Mouse (Mus musculus): Measurements from ENCODE around the gene Kcnma1. TPM values are rescaled to one million over a fixed set of nuclear protein-coding genes. Genes with fewer than 3 reads are reported as not detected.

Kcnma1 gene
- polyA plus RNA-seq, 1 experiment from 2014 or later = 0.19 TPM

DNA sequence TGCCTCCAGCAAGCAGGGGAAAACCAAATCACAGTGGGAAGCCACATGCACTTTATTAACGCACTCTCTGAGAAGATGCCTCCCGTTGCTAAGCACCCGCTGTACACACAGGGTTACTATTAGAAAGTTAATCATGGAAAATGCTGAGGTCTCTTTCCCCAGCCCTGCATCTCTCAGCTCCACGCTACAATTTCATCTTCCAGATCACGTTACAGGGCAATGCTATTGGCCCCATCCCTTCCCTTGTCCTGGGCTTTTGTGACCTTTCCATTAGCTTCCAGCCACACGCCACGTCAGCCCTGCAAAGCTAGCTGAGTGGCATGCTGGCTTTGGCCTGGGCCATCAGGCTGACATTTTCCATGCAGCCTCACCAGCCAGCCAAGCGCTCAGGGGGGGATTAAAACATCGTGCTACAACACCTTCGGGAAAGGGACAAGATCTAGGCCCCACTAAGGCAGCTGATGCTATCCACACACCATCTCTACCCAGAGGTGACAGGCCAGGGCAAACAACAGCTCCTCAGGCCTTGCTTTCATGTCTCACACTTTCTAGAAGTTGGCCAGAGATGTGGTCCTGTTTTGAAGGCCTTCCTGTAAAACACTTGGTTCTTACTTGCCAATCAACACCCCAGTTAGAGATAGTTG is 111.5 kb downstream of the Kcnma1 start:
- H3K27ac ChIP-seq (replicated peaks) = no peak overlapping the region
- 34% methylated on average over 10 of the region's 10 CpGs for WGBS

DNA sequence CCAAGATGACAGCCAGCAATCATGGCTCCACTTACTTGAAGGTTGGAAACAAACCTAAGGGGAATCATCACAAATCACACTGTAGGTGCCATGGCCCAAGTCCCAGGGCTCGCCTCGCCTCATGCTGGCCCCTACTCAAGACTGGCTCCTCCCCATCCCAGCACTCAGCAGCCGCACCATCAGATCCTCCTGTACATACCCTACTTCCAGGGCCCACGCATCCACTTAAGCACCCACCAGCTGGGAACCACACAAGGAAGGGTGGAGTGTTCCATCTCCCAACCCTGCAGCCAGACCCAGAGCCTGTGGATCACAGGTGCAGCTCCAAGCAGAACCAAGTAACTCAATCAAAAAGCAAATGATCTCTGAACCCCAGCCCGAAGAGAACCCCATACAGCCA is 114.8 kb downstream of the Kcnma1 start:
- WGBS = 72% methylated on average over 5 of the region's 5 CpGs
- no peaks in the 10 kb centered on the region for H3K9me3 ChIP-seq
- H3K27ac ChIP-seq (replicated peaks) = no peak overlapping the region
- H3K27me3 ChIP-seq (replicated peaks) = peaks cover 12% of the 10 kb centered on the region
- H3K4me1 ChIP-seq = peaks cover 11% of the 10 kb centered on the region
- H3K4me2 ChIP-seq = no peak overlapping the region
- no peak for ATAC-seq (ENCODE audit: extremely low read depth, insufficient number of reproducible peaks, low FRiP score, low TSS enrichment)
- no peaks in the 10 kb centered on the region for H3K36me3 ChIP-seq
- no peak overlapping the region for H3K4me3 ChIP-seq
- no peak overlapping the region for H3K9ac ChIP-seq

More for the DNA sequence above, 111.5 kb downstream of the Kcnma1 start:
- Histone ChIP-seq H3K4me1 (peaks cover 11% of the 10 kb centered on the region), H3K36me3 (no peaks in the 10 kb centered on the region), H3K9me3 (no peaks in the 10 kb centered on the region), H3K4me3 (no peak overlapping the region), H3K4me2 (no peak overlapping the region), H3K27me3 (replicated peaks) (peaks cover 12% of the 10 kb centered on the region), H3K9ac (no peak overlapping the region)
- ATAC-seq (ENCODE audit: extremely low read depth, insufficient number of reproducible peaks, low FRiP score, low TSS enrichment) = no peak

DNA sequence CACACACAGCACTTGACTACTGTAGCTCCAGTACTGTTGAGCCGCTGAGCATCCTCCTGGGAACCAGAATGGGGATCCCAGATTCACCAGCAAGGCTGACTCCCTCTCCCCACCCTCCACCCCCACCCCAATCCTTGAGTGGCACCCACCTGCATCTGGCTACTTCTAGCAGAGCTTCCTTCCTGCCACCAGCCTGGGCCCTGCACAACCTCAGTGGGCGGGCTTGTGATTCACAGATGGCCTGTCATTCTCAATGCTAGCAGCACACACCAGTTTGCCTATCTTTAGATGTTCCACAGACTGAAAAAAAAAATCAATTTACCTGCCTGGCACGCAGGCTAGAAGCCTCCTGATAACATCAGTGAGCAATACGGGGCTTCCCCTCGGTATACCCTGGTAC is 116.5 kb downstream of the Kcnma1 start:
- WGBS = 66% methylated on average over 5 of the region's 5 CpGs
- peaks cover 12% of the 10 kb centered on the region for H3K27me3 ChIP-seq (replicated peaks)
- H3K4me2 ChIP-seq = no peak overlapping the region
- no peak overlapping the region for H3K27ac ChIP-seq (replicated peaks)
- no peaks in the 10 kb centered on the region for H3K36me3 ChIP-seq
- H3K9ac ChIP-seq = no peak overlapping the region
- ATAC-seq (ENCODE audit: extremely low read depth, insufficient number of reproducible peaks, low FRiP score, low TSS enrichment) = no peak
- no peak overlapping the region for H3K4me3 ChIP-seq
- H3K4me1 ChIP-seq = peaks cover 6% of the 10 kb centered on the region
- H3K9me3 ChIP-seq = no peaks in the 10 kb centered on the region

DNA sequence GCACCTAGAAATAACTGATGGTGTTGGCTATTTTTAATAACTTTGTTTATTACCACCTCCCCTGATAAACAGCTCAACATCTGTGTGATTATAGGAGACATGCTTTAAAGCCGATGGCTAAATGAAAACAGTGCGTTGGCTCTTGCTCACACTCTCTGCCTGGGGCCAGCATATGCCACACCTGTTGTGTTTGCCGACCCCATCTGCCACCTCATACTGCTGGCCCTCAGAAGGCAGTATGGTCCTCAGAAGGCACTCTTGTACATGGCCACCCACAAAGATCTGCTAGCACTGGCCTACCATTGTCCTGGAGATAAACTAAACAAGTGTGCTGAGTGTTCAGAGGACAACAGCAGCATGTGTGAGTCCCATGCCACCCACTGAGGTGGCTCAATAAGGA is 118.3 kb downstream of the Kcnma1 start:
- WGBS = 72% methylated on average over 3 of the region's 3 CpGs
- no peak overlapping the region for H3K4me2 ChIP-seq
- H3K4me1 ChIP-seq = no peaks in the 10 kb centered on the region
- no peak overlapping the region for H3K9ac ChIP-seq
- no peak overlapping the region for H3K27ac ChIP-seq (replicated peaks)
- H3K36me3 ChIP-seq = no peaks in the 10 kb centered on the region
- H3K9me3 ChIP-seq = no peaks in the 10 kb centered on the region
- no peak overlapping the region for H3K4me3 ChIP-seq
- no peak for ATAC-seq (ENCODE audit: extremely low read depth, insufficient number of reproducible peaks, low FRiP score, low TSS enrichment)
- peaks cover 12% of the 10 kb centered on the region for H3K27me3 ChIP-seq (replicated peaks)

DNA sequence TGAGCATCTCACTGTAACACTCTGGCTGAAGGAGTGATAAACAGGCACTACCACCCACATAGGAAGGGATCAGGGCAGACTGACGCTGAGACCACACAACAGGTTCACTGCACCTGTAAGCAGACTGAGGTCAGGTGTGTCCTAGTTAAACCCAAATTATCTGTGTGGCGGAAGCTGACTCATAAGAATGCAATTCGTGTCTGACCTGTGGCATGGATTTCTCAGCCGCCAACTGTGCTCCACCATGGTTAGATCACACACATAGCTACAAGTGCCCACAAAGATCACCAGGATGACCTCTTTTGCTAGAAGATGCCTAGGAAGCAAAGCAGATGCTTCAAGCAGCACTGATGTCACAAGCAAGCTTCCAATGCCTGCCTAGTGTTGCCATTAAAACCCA is 128.2 kb downstream of the Kcnma1 start:
- Histone ChIP-seq H3K4me1 (peaks cover 17% of the 10 kb centered on the region; the same call in 1 of the 2 replicates), H3K27ac (replicated peaks) (no peak overlapping the region), H3K4me2 (no peak overlapping the region), H3K36me3 (no peaks in the 10 kb centered on the region), H3K27me3 (replicated peaks) (peaks cover 3% of the 10 kb centered on the region; the same call in 1 of the 2 replicates), H3K4me3 (no peak overlapping the region), H3K9me3 (no peaks in the 10 kb centered on the region), H3K9ac (no peak overlapping the region)
- WGBS = 49% methylated on average over 4 of the region's 4 CpGs
- ATAC-seq (ENCODE audit: extremely low read depth, insufficient number of reproducible peaks, low FRiP score, low TSS enrichment) = no peak

DNA sequence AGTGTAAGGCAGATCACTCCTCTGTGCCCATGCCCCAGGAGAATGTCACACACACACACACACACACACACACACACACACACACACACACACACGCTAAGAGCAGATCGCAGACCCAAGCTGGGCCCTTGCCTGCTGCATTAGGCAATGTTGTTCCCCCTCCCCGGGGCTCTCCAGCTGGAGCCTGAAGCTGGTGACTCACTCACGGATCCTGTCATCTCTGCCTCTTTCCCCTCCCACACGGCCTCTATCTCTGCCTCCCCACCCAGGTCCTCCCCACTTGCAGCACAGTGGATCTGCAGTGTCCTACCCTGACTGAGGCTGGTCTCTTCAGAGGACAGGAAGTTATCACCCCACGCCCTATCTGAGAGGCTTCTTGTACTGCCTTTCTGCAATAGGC is 128.8 kb downstream of the Kcnma1 start:
- WGBS = 19% methylated on average over 6 of the region's 6 CpGs
- no peak overlapping the region for H3K4me3 ChIP-seq
- peaks cover 3% of the 10 kb centered on the region; the same call in 1 of the 2 replicates for H3K27me3 ChIP-seq (replicated peaks)
- H3K36me3 ChIP-seq = no peaks in the 10 kb centered on the region
- ATAC-seq (ENCODE audit: extremely low read depth, insufficient number of reproducible peaks, low FRiP score, low TSS enrichment) = no peak; the same call in 1 of the 2 replicates
- no peak overlapping the region for H3K9ac ChIP-seq
- H3K9me3 ChIP-seq = no peaks in the 10 kb centered on the region
- no peak overlapping the region for H3K4me2 ChIP-seq
- H3K27ac ChIP-seq (replicated peaks) = no peak overlapping the region
- peaks cover 15% of the 10 kb centered on the region; the same call in 1 of the 2 replicates for H3K4me1 ChIP-seq

DNA sequence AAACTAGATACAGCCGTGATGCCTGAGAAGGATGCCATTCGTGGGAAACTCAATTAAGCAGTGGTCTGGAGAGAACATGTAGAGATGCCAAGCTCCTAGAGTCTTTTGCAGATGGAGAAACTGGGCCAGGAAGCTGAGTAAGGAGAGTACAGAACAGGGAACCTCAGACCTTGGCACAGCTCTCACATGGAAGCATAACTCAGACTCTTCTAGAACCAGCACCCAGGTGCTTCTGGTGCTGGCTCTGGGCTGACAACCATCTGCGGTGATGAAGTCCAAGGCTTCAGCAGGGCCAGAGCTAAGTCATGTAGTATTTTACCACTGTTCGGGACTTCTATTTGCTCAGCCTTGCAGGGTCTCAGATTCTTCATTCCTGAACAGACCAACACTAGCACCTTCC is 129.2 kb downstream of the Kcnma1 start:
- Histone ChIP-seq H3K9ac (no peak overlapping the region), H3K27me3 (replicated peaks) (peaks cover 4% of the 10 kb centered on the region; the same call in 1 of the 2 replicates), H3K9me3 (no peaks in the 10 kb centered on the region), H3K36me3 (no peaks in the 10 kb centered on the region), H3K4me1 (peaks cover 15% of the 10 kb centered on the region; the same call in 1 of the 2 replicates), H3K4me2 (no peak overlapping the region), H3K4me3 (no peak overlapping the region), H3K27ac (replicated peaks) (no peak overlapping the region)
- no peak for ATAC-seq (ENCODE audit: extremely low read depth, insufficient number of reproducible peaks, low FRiP score, low TSS enrichment)
- 74% methylated on average over 4 of the region's 4 CpGs for WGBS

DNA sequence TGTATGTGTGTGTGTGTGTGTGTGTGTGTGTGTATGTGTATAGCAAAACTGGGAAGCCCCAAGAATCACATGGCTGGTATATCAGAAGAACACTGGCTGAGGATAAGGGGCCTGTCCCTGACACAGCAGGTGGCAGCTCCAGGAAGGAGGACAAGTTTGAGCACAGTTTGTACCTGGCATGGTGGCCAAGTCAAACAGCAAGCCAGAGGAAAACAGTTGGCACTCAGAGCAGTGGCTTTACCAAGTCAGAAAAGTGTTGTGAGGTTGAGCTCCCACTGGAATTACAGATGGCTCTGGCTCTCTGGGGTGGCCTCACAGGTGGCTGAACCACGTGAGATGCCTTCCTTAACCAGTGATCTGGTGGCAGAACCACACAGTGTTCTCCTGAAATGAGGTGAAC is 132.3 kb downstream of the Kcnma1 start:
- Histone ChIP-seq H3K4me1 (peaks cover 24% of the 10 kb centered on the region), H3K27me3 (replicated peaks) (peaks cover 5% of the 10 kb centered on the region; the same call in 1 of the 2 replicates), H3K9ac (no peak overlapping the region), H3K36me3 (no peaks in the 10 kb centered on the region), H3K4me3 (no peak overlapping the region), H3K9me3 (no peaks in the 10 kb centered on the region), H3K4me2 (no peak overlapping the region), H3K27ac (replicated peaks) (no peak overlapping the region)
- 64% methylated on average over 1 of the region's 1 CpGs for WGBS
- no peak for ATAC-seq (ENCODE audit: extremely low read depth, insufficient number of reproducible peaks, low FRiP score, low TSS enrichment)

DNA sequence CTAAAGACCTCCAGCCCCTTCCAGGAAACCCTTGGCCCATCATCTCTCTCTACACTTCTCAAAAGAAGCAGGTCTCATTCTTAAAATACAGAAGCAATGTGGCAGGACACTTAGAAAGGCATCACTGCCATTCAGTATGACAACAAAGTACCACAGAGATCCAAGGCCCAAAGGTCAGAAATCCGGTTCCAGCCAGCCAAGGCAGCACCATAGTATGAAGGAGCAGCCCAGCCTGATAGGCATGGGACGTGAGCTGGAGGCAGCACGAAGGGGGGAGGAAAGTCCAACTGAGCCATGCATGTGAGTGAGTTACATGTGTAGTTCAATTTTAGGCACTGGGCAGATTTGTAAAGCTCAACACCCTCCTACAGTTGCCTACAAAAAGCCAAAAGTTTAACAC is 135.0 kb downstream of the Kcnma1 start:
- Histone ChIP-seq H3K36me3 (no peaks in the 10 kb centered on the region), H3K27ac (replicated peaks) (no peak overlapping the region), H3K27me3 (replicated peaks) (0 out of 2 replicates have a peak, but pooled peaks cover 3% of the 10 kb centered on the region), H3K9me3 (no peaks in the 10 kb centered on the region), H3K4me3 (no peak overlapping the region), H3K9ac (no peak overlapping the region), H3K4me2 (no peak overlapping the region), H3K4me1 (peaks cover 19% of the 10 kb centered on the region)
- no peak for ATAC-seq (ENCODE audit: extremely low read depth, insufficient number of reproducible peaks, low FRiP score, low TSS enrichment)
- 72% methylated on average over 3 of the region's 3 CpGs for WGBS

DNA sequence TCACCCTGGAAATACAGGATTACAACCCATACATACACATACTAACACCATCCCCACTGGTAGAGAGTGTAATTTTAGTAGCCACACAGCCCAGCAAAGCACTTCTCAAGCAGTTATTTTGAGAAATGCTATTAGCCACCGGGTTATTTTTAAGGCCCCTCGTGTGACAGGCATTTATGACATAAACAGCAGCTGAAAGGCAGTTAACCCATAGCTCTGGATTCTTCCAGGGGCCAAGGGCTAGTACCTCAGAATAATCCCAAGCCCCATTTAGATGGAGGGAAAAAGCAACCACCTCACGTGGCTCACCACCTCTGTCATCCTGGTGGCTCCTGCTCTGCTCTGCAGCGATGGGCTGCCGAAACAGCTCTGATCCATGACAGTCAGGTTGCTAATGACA is 136.7 kb downstream of the Kcnma1 start:
- 61% methylated on average over 5 of the region's 5 CpGs for WGBS
- ATAC-seq (ENCODE audit: extremely low read depth, insufficient number of reproducible peaks, low FRiP score, low TSS enrichment) = no peak
- no peak overlapping the region for H3K4me3 ChIP-seq
- no peak overlapping the region for H3K27ac ChIP-seq (replicated peaks)
- 0 out of 2 replicates have a peak, but pooled peaks cover 9% of the 10 kb centered on the region for H3K27me3 ChIP-seq (replicated peaks)
- H3K36me3 ChIP-seq = no peaks in the 10 kb centered on the region
- H3K9me3 ChIP-seq = no peaks in the 10 kb centered on the region
- H3K4me1 ChIP-seq = peaks cover 19% of the 10 kb centered on the region
- H3K4me2 ChIP-seq = no peak overlapping the region
- H3K9ac ChIP-seq = no peak overlapping the region

DNA sequence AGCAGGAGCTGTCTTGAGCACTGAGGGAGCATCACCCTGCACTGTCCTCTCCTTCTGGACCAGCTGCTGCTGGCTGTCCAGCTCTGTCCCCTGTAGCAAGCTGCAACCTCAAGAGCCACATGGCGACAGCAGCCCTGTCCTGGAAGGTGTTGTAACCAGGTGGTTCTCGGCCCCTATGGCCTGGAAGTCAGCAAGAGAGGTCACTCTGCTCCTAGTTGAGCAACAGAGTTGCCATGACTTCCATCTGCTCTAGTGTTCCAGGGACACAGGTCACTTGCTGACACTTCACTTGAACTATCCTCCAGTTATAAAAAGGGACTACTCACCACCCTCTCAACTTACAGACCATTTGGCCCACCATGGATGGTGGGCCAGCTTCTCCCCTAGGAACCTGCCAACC is 139.7 kb downstream of the Kcnma1 start:
- H3K4me1 ChIP-seq = peaks cover 19% of the 10 kb centered on the region
- no peak overlapping the region for H3K9ac ChIP-seq
- H3K9me3 ChIP-seq = no peaks in the 10 kb centered on the region
- H3K4me2 ChIP-seq = no peak overlapping the region
- no peak overlapping the region for H3K4me3 ChIP-seq
- H3K36me3 ChIP-seq = no peaks in the 10 kb centered on the region
- peaks cover 32% of the 10 kb centered on the region for H3K27me3 ChIP-seq (replicated peaks)
- ATAC-seq (ENCODE audit: extremely low read depth, insufficient number of reproducible peaks, low FRiP score, low TSS enrichment) = no peak
- no peak overlapping the region for H3K27ac ChIP-seq (replicated peaks)
- WGBS = 79% methylated on average over 2 of the region's 2 CpGs

DNA sequence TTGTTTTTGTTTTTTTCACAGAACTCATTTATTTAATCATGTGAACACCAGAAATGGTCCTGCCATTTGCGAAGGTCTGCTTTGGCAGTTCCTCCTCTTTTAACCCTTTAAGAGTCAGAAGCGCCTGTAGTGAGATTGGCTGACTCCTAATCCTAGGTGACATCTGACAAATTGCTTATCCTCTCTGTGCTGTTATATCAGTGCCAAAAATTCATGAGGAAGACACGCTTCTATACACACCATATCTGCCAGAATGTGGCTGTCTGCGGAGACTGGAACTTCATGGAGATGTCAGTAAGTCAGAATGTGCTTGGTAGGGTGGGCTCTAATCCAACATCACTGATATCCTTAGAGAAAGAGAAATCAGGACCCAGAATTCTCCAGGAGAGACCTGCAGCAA is 157.3 kb downstream of the Kcnma1 start:
- H3K4me3 ChIP-seq = no peak overlapping the region
- H3K27ac ChIP-seq (replicated peaks) = no peak overlapping the region
- no peaks in the 10 kb centered on the region for H3K9me3 ChIP-seq
- ATAC-seq (ENCODE audit: extremely low read depth, insufficient number of reproducible peaks, low FRiP score, low TSS enrichment) = no peak
- no peak overlapping the region for H3K9ac ChIP-seq
- H3K27me3 ChIP-seq (replicated peaks) = no peaks in the 10 kb centered on the region; the same call in 1 of the 2 replicates
- no peak overlapping the region for H3K4me2 ChIP-seq
- WGBS = 69% methylated on average over 4 of the region's 4 CpGs
- H3K4me1 ChIP-seq = no peaks in the 10 kb centered on the region
- no peaks in the 10 kb centered on the region for H3K36me3 ChIP-seq
